Mouse (Mus musculus) thymus, adult 2 months (tissue): ENCODE results near the gene Osr1. TPM values are rescaled to one million over a fixed set of nuclear protein-coding genes. Genes with fewer than 3 reads are reported as not detected.

Experiments used
- DNase-seq: peaks from one replicate; pipeline ENCODE4 v3.0.0; 2021
- H3K27ac ChIP-seq: fragments of 200-500 bp; 2 replicates; pipeline ENCODE4 v1.5.1; 2012; ENCODE audit warnings: low read length, control low read depth; ENCODE audit not compliant: control insufficient read depth, insufficient read depth
- H3K27me3 ChIP-seq: fragments of 200-500 bp; 2 replicates; pipeline ENCODE4 v1.6.1; 2012; ENCODE audit warnings: mild to moderate bottlenecking, low read length, moderate library complexity, mixed read lengths; ENCODE audit not compliant: control insufficient read depth, insufficient read depth
- H3K36me3 ChIP-seq: fragments of 200-500 bp; 2 replicates; pipeline ENCODE4 v1.6.1; 2012; ENCODE audit warnings: mild to moderate bottlenecking, low read length, moderate library complexity; ENCODE audit not compliant: control insufficient read depth, insufficient read depth
- H3K4me1 ChIP-seq: fragments of 200-500 bp; replicated peaks from 2 replicates; pipeline ENCODE4 v1.6.1; 2012; ENCODE audit warnings: low read length; ENCODE audit not compliant: control insufficient read depth, insufficient read depth
- H3K4me3 ChIP-seq: fragments of 200-500 bp; 2 replicates; pipeline ENCODE4 v1.5.1; 2012; ENCODE audit warnings: mild to moderate bottlenecking, low read length, control low read depth, moderate library complexity; ENCODE audit not compliant: control insufficient read depth, insufficient read depth
- CTCF ChIP-seq: fragments of 200-500 bp; IDR thresholded peaks from 2 replicates; pipeline ENCODE4 v1.5.1; 2012; ENCODE audit warnings: mild to moderate bottlenecking, control low read depth, low read length, moderate library complexity, borderline replicate concordance; ENCODE audit not compliant: control insufficient read depth, poor library complexity, insufficient read depth; ENCODE audit errors: extremely low read depth
- POLR2A ChIP-seq: fragments of 200-500 bp; IDR thresholded peaks from 2 replicates; pipeline ENCODE4 v1.6.1; 2012; ENCODE audit warnings: mild to moderate bottlenecking, low read length, control low read depth, moderate library complexity; ENCODE audit not compliant: control insufficient read depth, poor library complexity, insufficient read depth; ENCODE audit errors: extremely low read depth
- WGBS: fragments of 180-500 bp; shearing (Covaris S2); methylation state at CpG from one replicate; pipeline ENCODE4 v1.1.7; 2018; 5-methylcytosine and 5-hydroxymethylcytosine counted together
- polyA plus RNA-seq: library from polyadenylated mRNA; depleted of rRNA; stranded (reverse); fragments of >200 nt; gene quantifications from 2 replicates; pipeline ENCODE4 v1.2.3, GENCODE M21; 2012

The Osr1 gene
- polyA plus RNA-seq, 1 experiment = 5.6 TPM

DNA sequence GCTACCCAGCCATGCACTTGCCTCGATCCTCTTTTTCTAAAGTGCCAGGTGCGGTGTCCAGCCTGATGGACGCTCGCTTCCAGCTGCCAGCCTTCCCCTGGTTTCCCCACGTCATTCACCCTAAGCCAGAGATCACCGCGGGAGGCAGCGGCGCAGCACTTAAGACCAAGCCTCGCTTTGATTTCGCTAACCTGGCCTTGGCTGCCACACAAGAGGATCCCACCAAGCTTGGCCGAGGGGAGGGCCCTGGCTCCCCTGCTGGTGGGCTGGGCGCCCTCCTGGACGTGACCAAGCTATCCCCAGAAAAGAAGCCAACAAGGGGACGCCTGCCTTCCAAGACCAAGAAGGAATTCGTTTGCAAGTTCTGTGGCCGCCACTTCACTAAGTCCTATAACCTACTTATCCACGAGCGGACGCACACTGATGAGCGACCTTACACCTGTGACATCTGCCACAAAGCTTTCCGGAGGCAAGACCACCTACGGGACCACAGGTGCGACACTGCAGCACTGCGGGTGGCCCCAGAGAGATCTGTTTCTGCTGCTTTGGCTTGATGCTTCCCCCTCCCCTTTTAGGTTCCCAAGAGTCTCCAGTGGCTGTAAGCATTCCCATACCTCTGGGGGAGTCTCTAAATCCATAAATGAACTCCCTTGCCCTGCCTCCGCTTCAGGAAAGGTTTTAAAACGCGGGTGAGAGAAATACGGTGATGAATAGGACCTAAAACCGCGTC, 9.6 kb downstream of the Osr1 start:
- H3K4me1 ChIP-seq = no peaks in the 10 kb centered on the region
- no peak for TF ChIP-seq POLR2A
- no peak for TF ChIP-seq CTCF
- 9% methylated on average over 31 of the region's 31 CpGs for WGBS
- H3K27ac ChIP-seq = no peak overlapping the region
- no peak overlapping the region for H3K4me3 ChIP-seq
- peaks cover 2% of the 10 kb centered on the region; the same call in 1 of the 2 replicates for H3K27me3 ChIP-seq
- no peaks in the 10 kb centered on the region for H3K36me3 ChIP-seq
- no peak for DNase-seq

DNA sequence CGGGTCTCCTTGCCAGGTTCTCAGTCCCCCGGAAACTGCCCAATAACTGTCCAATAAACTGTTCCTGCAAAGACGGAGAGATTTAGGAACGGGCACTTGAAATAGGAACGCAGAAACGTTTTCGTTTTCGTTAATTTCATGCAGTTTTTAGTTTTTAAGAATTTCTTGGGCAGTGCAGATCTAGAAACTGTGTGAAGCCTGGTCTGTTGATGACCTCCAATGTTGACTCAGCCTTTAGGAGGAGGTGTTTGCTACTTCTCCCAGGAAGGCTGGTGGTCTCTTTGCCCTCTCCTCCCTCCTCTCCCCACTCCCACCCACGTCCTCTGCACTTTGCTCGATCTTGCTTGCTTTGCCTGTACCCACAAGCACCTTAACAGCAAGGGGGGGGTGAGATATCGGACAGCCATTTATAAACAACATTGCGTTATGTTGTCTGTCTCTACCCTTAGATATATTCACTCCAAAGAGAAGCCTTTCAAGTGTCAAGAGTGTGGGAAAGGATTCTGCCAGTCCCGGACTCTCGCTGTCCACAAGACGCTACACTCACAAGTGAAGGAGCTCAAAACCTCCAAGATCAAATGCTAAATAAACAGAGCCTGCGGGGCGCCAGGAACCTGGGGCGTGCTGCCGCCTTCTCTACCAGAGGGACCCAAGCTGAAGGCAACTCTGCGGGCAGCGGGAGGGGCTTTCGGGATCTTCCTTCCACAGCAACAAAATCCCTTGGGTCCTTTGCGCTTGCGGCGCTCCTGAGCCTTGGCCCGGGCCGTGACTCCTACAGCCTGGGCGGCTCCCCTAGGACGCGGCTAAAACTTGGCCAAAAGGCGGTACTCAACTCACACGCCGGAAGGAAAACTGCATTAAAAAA, 10.4 kb downstream of the Osr1 start:
- DNase-seq = no peak
- no peaks in the 10 kb centered on the region for H3K36me3 ChIP-seq
- H3K27me3 ChIP-seq = no peaks in the 10 kb centered on the region; the same call in 1 of the 2 replicates
- TF ChIP-seq POLR2A (no peak), CTCF (no peak)
- 5% methylated on average over 33 of the region's 33 CpGs for WGBS
- no peak overlapping the region for H3K27ac ChIP-seq
- H3K4me1 ChIP-seq = no peaks in the 10 kb centered on the region
- no peak overlapping the region for H3K4me3 ChIP-seq

DNA sequence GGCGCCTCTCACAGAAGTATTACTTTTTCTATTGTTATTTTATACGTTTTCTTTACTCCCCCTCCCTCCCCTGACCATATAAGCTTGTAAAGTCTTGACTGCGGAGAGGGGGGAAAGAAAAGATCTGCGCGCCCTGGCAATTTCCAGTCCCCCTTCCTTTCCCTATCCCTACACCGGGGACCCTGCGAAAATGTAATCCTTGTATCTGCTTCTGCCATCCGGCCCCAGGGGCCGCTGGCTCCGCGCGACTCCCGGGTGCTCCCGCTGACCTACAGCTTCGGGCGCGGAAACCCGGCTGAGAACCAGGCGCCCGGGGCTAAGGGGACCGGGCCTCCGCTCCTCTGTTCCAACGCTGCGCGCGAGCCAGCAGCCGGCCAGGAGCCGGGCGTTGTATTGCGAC, 11.1 kb downstream of the Osr1 start:
- Histone ChIP-seq H3K27ac (no peak overlapping the region), H3K4me3 (no peak overlapping the region), H3K4me1 (no peaks in the 10 kb centered on the region), H3K36me3 (no peaks in the 10 kb centered on the region), H3K27me3 (no peaks in the 10 kb centered on the region; the same call in 1 of the 2 replicates)
- no peak for TF ChIP-seq CTCF
- no peak for TF ChIP-seq POLR2A
- 5% methylated on average over 30 of the region's 30 CpGs for WGBS
- DNase-seq = no peak

DNA sequence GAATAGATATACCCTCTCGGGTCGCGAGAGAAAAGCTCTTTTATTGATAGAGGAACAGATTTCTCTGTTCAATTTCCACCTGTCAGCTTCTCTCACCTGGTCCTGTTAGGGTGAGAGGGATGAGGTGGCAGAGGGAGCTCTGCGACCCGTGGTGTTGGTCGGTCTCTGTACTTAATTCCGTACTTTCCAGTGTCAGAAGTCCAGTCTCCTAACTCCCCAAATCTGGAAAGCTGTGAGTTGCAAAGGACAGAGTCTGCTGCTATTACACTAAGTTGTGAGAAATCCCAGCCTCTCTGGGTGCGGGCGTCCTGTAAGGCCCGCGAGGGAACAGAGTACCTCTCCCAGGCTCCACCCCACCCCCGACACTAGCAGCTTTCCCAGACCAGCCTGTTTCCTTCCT, 11.6 kb downstream of the Osr1 start:
- DNase-seq = no peak
- Histone ChIP-seq H3K27ac (no peak overlapping the region), H3K36me3 (no peaks in the 10 kb centered on the region), H3K4me1 (no peaks in the 10 kb centered on the region), H3K27me3 (no peaks in the 10 kb centered on the region; the same call in 1 of the 2 replicates), H3K4me3 (no peak overlapping the region)
- WGBS = 17% methylated on average over 12 of the region's 12 CpGs
- no peak for TF ChIP-seq POLR2A
- no peak for TF ChIP-seq CTCF

DNA sequence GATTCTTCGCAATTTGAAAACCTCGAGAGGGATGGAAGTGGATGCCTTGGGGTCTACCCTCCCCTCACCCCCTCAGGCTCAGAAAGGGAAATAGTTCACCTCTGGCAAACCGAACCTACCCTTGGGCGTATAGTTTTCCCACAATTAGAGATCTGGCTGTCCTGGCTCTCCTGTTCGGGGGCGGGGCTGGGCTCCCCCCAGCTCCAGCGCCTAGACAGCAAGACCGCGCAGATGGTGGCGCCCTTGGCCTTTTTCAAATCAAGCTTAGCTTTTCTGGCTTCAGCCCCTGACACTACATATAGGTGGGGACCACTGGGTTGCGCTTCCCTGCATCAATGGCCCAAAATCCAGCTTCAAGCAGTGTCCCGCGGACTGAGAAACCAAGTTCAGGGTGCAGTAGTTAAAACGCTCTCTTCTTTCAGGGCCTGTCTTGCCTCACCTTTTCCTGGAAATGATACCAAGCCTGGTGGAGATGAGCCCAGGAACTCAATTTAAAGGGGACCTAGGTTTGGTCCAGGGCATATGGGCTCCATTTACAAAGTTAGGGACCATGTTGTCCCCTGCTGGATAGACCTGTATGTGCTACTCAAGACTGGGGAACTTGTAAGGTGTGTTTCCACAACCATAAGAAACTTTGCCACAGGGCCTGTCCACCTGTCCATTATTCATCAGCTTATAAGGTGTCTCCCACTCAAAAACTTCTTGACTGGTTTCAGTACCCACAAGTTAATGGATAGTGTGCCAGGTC, 12.5 kb downstream of the Osr1 start:
- TF ChIP-seq POLR2A (no peak), CTCF (no peak)
- H3K27me3 ChIP-seq = no peaks in the 10 kb centered on the region; the same call in 1 of the 2 replicates
- H3K4me3 ChIP-seq = no peak overlapping the region
- H3K27ac ChIP-seq = no peak overlapping the region
- 35% methylated on average over 14 of the region's 14 CpGs for WGBS
- no peak for DNase-seq
- H3K4me1 ChIP-seq = no peaks in the 10 kb centered on the region
- no peaks in the 10 kb centered on the region for H3K36me3 ChIP-seq

DNA sequence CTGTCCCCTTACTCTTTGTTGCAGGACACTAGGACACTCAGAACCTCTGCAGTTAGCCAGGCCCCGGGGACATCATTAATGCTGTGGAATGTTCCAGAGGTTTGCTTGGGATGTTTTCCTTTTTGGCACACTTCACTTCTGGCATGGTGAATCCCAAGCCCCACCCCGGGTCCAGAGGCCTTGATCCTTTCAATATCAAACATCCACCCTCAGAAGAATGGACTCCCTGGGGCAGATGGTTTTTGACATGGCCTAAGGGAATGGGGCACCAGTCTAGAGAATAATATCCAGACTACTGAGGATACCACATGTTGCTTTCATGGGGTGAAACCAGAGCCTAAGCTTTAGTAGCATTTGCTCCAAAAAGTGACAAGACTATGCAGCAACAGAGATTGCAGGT, 13.5 kb downstream of the Osr1 start:
- 29% methylated on average over 2 of the region's 2 CpGs for whole genome bisulfite sequencing
- no peak for DNase-seq
- H3K27me3 ChIP-seq = no peaks in the 10 kb centered on the region; the same call in 1 of the 2 replicates

More for the DNA sequence above, 13.5 kb downstream of the Osr1 start:
- Histone ChIP-seq H3K4me3 (no peak overlapping the region), H3K36me3 (no peaks in the 10 kb centered on the region), H3K4me1 (no peaks in the 10 kb centered on the region), H3K27ac (no peak overlapping the region)
- no peak for TF ChIP-seq POLR2A
- TF ChIP-seq CTCF = no peak
